Mouse (Mus musculus) cerebellum, adult 9-11 months (tissue): ENCODE results near the gene BC051019.

Source experiments
- DNase-seq: peaks from one replicate; pipeline ENCODE4 v3.0.0; 2022

BC051019 gene

DNA sequence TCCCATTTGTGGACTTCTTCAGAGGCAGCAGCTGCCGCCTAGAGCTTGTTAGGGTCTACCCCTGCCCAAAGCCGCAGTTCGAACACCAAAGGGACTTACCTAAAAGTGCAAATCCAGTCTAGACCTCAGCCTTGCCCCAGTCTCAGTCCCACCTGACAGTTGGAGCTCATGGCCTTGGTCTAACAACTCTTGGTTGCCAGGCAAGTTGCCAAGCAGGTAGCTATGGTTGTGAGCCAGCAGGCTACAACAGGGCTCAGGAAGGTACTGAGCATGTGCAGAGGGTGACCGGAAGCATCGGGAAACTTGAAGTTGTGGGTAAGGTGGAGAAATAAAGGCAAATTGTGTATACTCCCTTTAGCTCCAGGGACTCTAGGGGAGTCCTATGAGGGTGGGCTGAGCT lies at the start of gene BC051019:
Gene BC051019, minus strand, starts transcription at position 154 of the 400 bp plus-strand sequence.
- DNase-seq = no peak

DNA sequence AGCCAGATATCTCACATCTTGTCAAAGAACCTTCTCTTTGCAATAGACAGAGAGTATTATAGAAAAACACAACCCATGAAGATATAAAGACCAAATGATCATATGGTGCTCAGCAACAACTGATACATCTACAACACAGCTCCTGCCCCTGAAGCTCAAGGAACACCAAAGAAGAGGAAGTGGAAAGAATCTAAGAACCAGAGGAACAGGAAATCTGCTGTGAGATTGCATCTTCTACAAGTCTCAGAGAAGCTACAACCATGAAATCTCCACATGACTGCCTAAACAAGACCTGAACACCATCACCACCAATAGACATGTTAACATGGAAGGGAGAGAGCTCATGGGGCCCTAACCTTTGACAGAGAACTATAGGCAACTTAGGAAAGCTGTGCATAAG lies 48.6 kb upstream of the BC051019 start:
- DNase-seq = no peak

DNA sequence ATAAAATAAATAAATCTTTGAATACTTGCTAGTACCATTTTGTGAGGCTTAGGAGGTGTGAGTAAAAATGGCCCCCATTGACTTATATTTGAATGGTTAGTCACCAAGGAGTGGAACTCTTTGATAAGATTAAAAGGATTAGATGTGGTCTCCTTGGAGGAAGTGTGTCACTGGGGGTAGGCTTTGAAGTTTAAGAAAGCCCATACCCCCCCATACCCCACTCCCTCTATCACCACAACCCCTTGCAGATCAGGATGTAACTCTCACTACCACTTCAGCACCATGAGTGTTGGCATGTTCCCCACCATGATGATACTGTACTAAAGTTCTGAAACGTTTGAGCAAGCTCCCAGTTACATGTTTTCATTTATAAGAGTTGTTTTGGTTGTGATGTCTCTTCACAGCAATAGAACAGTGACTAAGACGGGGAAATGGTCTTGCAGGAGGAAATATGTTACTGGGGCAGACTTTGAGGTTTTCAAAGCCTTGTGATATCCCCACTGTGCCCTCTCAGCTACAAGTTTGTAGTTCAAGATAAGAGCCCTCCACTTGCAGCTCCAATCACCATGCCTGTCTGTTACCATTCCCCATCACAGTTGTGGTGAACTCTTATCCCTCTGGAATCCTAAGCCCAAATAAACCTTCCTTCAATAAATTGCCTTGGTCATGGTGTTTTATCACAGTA lies 45.2 kb upstream of the BC051019 start:
- DNase-seq = no peak

DNA sequence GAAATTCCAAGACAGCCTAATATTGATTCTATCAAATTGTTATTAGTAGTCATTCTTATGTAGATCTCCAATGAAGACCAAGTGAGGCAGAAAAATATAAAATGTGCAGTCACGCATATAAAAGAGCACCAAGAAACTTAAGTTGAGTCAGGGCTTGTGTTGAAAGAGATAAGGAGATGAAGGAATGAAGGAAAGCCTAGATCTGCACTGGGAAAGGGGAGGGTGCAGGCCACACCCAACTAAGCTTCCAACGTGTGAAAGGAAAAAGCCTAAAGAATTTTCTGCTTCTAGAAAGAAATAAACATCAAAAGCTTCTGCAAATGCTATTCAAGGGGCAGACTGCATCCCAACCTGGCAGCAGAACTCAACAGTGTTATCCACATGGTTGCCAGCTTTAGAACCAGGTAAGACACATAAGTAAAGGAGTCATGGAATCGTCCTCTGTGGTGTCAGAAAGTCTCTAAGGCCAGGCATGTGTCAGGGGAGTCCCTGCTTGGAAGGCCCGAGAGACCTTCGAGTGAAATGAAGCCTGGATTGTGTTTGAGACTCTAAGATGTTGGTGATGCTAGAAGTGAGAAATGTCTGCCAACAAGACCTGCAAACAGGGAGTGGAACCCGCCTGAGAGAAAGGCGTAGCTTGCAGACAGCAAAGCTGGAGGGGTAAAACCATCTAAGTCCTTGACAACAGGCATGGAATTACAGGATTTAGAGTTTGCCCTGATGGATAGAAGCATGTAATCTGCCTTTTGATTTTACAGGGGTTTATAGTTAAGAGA lies 44.1 kb upstream of the BC051019 start:
- no peak for DNase-seq

DNA sequence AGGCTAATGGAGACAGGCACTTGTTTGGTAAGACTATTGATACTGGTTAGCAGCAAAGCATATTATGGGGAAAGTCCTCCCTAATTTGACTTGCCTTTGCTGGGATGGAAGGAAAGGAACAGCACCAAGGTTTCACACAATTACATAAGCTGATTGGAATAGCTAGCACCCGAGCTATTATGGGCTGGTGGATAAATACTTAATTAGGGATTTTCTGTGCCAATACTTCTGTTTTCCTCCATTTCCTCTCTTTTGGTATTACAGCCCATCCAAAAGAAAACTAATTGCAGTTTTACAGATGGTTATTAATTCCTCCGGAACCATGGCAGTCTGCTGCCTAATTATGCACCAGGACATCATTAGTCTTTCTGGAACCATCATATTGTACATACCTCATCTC lies 40.4 kb upstream of the BC051019 start:
- DNase-seq = no peak

DNA sequence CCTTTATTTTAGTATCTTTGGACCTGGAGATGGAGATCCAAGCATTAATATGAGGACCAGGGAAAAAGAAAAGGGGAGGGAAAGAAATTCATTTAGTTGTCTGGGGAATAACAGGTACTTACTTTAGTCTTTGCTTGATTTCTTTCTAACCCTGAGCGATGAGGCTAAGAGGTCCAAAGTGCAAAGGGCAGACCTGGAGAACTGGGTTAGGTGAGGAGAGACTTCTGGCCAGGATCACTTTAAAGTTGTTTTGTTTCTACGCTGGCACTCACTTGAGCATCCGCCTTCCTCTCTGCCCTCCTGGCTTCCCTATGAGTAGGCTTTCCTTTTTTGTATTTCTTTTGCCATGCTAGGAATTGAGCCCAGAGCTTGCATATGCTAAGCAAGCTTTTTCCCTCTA lies 32.6 kb upstream of the BC051019 start:
- DNase-seq = no peak

DNA sequence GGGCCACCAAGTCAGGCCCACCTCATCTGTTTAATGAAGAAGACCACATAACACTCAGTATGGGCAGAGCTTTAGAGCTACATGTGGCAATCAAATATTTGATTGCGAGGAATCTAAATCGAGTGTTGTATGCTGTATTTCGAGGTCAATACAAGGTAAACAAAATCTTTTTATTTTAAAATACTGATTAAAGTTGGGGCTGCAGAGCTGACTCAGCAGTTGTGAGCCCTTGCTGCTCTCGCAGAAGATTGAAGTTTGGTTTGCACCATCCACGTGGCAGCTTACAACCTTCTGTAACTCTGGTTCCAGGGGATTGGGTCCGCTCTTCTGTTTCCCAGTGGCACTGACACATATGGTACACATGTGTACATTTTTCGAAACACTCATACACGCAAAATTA lies 30.4 kb upstream of the BC051019 start:
- DNase-seq = no peak

DNA sequence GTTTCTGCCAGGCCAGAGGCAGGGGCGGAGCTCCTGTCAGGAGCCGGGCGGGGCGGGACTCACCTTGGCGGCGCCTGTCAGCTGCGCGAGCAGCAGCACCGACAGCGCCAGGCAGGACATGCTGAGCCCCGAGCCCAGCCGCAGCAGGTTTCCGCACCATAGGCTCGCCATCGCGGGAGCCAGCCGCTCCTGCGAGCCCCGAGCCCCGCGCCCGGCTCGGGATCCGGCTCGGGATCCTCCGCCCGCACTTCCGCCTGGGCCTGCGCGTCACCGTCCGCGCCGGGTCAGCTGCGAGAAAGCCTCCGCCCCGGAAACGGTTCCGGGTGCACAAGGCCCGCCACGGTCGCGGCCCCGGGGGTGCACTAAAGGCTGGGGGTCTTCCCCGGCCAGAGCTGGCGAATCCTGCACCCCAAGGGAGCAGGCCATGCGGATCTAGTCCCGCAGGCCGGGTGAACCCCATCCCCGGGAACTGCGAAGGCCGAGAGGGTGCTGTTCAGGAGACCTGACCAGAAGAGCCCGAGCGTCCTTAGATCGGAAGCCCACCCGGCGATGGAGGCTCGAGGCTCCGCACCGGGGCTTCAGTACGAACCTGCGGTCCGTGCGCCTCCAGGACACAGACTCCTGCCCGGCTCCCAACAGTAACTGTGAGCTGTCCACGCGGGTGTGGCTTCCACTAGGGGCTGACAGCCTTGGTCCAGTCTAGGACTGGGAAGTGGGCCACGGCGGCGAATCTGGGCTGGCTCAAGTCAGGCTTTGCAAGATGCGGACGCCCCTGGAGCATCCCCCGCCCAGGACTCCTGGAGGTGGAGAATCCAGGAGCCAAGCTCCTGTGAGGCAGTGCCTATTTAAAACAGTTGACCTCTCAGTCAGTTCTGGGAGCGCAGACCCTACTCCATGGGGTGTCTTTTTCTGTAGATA lies 28.6 kb upstream of the BC051019 start, which contains the start of gene Tmem9b:
Gene Tmem9b, minus strand, starts transcription at position 868 of the 918 bp plus-strand sequence.
- DNase-seq = peak; percentile 81

DNA sequence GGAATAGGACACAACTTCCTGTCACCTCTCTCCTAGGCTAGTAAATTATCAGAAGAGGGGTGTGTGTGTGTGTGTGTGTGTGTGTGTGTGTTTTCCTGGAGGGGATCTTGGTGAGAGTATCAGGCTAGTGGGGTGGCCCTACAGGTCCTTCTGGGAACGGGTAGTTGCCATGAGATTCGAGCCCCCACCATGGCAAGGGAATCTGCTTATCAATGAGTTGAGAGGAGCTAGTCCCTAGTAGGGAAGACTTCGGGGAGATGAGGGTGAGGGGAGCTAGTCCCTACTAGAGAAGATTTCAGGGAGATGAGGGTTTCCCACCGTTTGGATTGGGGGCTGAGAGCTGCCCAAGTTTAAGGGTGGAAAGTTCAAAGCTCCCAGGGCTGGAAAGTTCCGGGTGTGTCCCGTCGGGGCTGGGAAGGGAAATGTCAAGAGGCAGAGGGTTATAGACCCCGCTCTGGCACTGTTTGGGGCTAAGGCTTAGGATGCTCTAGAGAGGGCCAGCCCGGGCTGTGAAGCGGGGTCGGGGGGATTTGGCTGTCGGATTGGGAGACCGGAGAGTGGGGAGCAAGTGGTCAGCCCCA lies 27.9 kb upstream of the BC051019 start:
- peak; percentile 23 for DNase-seq

DNA sequence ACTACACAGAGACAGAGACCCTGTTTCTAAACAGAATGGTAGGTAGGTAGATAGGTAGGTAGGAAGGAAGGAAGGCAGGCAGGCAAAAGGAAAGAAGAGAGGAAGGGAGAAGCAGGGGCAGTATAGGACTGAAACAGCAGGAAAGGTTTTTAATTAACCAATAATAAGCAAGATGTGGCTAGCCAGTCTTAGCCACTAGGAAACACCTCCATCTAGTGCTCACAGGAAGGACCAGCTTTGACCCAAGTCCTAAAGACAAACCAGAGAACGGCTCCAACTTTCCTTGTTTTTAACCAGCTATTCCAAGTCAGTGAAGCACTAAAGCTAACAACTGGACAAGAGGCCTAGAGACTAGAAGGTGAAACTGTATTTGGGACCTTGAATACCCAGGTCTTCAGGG lies 24.1 kb upstream of the BC051019 start:
- no peak for DNase-seq

DNA sequence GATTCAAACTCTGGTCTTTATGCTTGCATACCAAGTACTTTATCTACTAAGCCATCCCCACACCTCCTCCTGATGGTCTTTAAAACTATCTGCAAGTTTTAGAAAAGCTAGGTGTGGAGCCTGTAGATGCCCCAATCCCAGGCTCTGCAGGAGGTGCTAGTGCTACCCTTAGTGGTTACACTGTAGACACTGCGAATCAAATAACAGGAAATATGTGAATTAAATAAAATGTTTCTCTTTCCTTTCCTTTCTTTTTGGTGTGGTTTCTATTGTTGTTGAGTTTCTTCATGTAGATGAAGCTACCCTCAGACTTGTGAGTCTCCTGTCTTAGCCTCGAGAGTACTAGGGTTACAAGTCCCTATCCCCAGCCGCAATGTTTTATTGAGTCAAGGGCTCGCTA lies 18.1 kb upstream of the BC051019 start:
- DNase-seq = no peak

DNA sequence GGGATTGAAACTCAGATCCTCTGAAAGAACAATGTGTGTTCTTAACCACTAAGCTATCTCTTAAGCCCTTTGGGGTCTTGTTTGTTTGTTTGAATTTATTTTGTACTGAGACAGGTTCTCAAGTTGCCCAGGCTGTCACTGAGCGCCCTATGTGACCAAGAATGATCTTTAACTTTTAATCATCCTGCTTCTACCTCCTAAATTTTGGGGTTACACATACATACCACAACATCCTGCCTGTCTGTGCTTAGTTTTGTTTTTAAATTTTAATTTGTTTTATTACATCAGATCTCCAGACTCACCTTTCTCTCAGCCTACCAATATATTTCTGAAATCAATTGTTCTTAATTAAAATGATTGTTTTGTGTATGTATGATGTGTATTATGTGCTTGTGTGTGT lies 17.4 kb upstream of the BC051019 start:
- no peak for DNase-seq

DNA sequence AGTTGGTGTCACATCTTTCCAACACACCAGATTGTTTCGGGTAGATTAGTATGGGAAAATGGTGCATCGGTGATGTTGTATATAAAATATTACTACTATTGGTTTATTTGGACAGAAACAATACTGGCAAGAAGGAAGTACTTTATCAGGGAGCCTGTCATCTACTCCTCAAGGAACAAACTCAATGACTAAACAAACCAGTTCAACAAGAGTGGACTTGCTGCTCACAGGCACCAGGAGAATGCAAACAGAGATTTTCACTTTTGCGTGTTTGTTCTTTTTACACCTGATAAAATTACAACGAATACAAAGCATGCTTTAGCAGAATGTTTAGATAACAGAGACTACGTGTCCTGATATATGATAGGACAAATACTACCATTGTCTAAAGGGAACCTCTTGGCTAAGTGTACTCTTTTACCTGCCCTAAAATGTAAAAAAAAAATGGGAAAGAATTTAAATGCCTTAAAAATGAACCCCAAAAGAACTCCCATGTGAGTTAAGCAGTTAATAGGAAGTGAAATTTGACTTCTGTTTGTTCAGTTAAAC lies 16.2 kb upstream of the BC051019 start:
- DNase-seq = no peak

DNA sequence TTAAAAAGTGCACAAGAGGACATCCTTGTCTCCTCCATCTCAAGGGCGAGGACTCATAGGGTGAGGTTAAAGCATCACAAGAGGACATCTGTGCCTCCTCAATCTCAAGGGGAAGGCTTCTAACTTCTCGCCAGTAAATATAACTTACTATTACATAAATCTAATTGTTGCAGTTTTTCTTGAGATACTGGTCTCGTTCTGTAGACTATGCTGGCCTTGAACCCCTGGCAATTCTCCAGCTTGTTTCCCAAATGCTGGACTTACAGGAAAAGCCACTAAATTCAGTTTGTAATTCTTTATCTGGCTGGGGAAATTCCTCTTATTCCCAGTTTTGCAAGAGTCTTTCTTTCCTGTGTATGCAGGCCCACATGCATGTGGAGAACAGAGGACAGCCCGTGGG lies 11.2 kb upstream of the BC051019 start:
- no peak for DNase-seq

DNA sequence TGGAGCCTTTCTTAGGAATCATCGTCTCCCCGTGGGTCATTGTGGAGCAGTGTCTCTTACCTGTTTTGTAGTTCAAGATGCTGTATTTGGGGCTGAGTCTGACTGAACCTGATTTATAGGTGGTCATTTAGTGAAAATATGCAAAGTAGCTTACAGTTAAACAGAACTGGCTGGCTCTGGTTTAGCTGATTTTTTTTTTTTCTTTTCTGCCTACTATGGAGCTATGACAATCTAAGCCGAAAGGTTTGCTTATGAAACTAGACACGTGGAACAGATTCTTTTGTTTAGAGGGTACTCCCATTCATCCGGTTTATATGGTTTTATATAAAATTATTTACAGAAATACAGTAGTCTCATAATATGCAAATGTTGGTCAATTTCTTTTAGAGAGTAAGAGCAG lies 8.0 kb upstream of the BC051019 start, which contains the start of gene Ascl3:
Gene Ascl3, minus strand, starts transcription at position 101 of the 400 bp plus-strand sequence.
- DNase-seq = no peak

DNA sequence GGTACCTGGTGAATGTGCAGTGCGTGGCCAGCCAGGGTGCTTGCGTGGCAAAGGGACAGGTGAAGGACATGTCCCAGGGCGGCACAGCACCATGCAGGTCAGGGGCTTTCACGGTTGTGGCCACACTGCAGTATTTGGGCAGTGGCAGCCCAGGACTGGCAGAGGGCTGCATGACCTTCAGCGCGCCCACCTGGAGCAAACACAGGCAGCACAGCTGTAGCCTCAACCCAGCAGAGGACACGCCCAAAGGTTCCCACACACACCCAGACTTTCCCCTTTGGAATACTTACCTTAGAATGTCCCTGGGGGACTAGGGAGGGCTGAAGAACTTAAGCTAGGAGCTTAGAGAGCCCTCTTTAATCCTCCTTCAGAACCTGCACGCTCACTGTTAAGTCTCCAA lies 536 bp downstream of the BC051019 start:
- no peak for DNase-seq

DNA sequence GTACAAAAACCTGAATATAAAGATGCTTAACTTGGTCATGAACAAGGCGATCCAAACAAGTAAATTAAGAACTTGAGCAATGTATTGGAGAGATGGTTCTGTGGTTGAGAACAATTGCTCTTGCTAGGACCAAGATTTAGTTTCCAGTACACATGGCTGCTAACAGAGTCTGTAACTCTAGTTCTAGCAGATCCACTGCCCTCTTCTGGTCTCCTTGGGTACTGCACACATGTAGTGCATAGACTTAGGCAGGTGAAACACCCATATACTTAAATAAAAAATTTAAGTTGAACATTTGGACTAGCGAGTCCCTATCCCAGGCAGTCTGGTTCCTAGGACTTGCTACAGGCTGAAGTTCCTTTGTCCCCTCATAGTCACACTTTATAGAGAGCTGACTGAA lies 1.0 kb downstream of the BC051019 start:
- DNase-seq = no peak

DNA sequence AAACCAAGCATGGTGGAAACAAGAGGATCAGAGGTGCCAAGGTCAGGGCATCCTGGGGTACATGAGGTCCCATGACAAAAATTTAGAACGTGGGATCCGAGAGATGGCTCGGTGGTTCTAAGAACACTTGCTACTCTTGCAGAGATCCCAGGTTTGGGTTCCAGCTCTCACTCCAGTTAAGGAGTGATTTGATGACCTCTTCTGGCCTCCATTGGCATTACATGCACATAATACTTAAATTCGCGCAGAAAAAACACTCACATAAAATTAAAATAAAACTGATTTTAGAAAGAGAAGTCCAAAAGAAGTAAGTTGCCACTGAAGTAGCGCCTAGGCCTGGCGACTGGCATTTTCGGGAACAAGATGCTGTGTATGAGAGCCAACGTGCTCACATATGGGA lies 4.4 kb downstream of the BC051019 start:
- peak; percentile 14 for DNase-seq

DNA sequence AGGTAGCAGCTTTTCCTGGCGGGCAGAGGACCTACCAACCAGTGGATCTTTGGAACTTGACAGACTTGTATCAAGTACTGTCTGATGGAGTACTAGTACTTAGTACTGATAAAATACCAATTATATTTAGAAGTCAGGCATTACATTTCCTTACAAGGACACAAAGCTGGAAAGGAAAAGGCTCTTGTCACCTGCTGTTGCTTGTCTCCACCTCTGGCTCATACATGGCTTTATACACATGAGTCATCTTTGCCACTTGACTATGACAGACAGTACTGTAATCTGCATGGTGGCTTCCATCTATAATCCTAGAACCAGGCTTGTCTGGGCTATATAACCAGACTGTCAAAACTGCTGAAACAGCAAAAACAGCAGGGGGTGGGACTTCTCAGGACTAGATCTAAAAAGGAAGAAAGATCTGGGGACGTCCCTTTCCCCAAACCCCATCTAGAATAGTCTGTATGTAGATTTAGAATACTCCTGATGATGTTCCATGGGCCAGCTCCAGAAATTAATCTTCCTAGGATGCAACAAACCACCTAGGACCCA lies 10.1 kb downstream of the BC051019 start:
- no peak for DNase-seq

DNA sequence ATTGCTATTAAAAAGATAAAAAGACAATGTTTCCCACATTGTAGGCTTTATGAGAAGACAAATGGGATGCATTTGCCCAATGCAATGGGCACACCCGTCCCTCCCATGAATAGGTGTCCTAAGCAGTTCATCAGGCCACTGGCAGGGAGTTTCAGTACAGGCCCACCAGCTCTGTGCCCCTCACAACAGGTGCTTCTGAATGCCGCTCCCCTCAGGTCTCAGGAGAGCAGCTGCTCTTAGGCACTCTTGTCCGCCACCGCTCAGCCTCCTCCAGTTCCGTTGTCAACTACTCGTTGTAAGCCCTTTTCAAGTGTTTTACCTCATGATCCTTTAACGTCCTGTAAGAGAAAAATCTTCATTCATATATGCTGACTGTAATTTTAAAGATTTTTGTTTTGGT lies 11.5 kb downstream of the BC051019 start:
- no peak for DNase-seq

DNA sequence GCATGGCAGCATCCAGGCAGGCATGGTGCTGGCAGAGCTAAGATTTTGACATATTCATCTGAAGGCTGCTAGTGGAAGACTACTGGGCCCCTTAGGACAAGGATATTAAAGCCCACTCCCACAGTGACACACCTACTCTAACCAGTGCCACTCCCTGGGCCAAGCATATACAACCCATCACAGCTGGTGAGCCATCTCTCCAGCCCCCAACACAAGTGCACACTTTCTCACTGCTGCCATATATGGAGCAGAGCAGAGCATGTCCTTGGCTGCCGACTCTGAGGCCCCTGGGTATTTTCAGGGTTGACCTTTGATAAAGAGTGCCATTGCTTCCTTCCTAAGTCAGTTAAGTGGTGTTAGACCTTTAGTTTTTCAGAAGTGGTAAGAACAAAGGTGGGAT lies 13.6 kb downstream of the BC051019 start:
- DNase-seq = no peak

DNA sequence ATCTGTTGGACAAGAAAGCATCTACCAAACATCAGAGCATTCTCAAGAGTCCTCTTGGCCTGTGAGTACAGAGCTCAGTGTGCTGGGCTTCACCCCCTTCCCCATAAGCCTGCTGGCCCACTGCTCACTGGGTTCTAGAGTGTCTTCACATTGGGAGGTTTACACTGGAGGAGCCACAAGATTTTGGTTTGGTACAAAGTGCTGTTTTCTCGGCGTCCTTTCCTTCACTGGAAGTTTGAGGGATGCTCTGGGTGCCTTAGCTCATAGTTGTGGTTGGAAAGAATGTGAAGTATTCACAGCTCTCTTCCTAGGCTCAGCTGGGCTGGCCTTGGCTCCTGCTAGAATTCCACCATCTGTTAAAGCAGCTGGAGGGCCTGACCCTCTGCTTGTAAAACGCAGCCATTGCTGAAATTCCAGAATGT lies 14.7 kb downstream of the BC051019 start:
- DNase-seq = no peak
